Mouse (Mus musculus): ENCODE results near the gene Prkcq. TPM values are rescaled to one million over a fixed set of nuclear protein-coding genes. Genes with fewer than 3 reads are reported as not detected.

The Prkcq gene
- 9.4 and 12.2 TPM in 2 replicates for polyA plus RNA-seq (2012; rRNA removed; ENCODE audit: low replicate concordance)

DNA sequence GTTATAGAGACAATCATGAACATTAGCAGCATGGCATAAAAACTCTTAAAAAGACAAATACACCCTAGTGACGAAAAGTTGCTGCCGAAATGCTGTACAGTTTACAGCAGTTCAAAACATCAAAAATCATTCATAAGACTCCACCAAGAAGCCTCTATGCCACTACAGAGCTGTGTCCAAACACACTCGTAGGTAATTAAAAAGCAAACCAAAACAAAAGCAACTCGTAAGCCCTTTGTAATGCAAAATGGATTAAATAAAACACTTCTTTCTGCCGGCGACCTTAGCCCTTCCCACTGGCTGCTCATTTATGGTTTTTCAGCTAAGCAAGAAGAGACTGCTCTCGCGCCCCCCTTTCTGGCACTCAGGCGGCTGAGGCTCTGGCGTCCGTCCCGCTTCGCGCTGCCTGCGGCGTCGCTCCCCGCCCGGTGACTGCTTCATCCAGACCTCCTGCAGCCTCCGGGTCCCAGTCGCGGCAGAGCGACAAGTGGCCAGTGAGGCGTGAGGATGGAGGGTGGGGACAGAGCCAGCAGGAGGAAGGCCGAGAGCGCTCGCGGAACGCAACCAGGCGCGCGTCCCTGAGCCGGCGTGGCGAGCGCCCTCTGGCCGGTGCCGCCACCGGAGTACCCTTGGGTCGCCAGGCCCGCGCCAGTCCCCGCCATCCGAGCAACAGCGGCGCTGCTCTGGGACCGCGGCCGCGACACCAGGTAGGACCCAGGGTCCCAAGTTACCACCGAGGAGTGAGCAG is at the start of gene Prkcq:
Gene Prkcq (plus strand): TSS at position 355 of the 748 bp plus-strand sequence.

